Mouse (Mus musculus) midbrain, embryonic 14.5 days (tissue): ENCODE results near the gene Gm6583. TPM values are rescaled to one million over a fixed set of nuclear protein-coding genes. Genes with fewer than 3 reads are reported as not detected.
A peak's percentile ranks its signal among the peaks of the same experiment; 100 is the strongest.
"Not testable (repeated sequence)": the region's sequence is repeated elsewhere in the genome, so short reads cannot be mapped to it uniquely, and the experiment has no call there.

Experiments
- ATAC-seq: fragments of 200-750 bp; cut with Nextera tagmentation; 2 replicates; pipeline ENCODE4 v1.8.0; 2017; ENCODE audit warnings: moderate number of reproducible peaks, moderate library complexity; ENCODE audit not compliant: low FRiP score, low TSS enrichment
- DNase-seq: peaks from one replicate; pipeline ENCODE4 v3.0.0-alpha.2; 2015
- H3K27ac ChIP-seq: fragments of 300-500 bp; sonication (generic); replicated peaks from 2 replicates; pipeline ENCODE4 v1.5.1; 2014; ENCODE audit warnings: mild to moderate bottlenecking, low read depth, low read length, moderate library complexity
- H3K27me3 ChIP-seq: fragments of 300-500 bp; sonication (generic); 2 replicates; pipeline ENCODE4 v1.6.1; 2014; ENCODE audit warnings: low read length, control low read depth, mixed read lengths; ENCODE audit not compliant: control insufficient read depth, insufficient read depth
- H3K36me3 ChIP-seq: fragments of 300-500 bp; sonication (generic); 2 replicates; pipeline ENCODE4 v1.6.1; 2014; ENCODE audit warnings: low read length, control low read depth; ENCODE audit not compliant: control insufficient read depth, insufficient read depth
- H3K4me1 ChIP-seq: fragments of 300-500 bp; sonication (generic); 2 replicates; pipeline ENCODE4 v1.6.1; 2014; ENCODE audit warnings: mild to moderate bottlenecking, antibody characterized with exemption, low read length, control low read depth; ENCODE audit not compliant: control insufficient read depth, insufficient read depth
- H3K4me2 ChIP-seq: fragments of 300-500 bp; sonication (generic); 2 replicates; pipeline ENCODE4 v1.6.1; 2014; ENCODE audit warnings: mild to moderate bottlenecking, low read length, moderate library complexity
- H3K4me3 ChIP-seq: fragments of 300-500 bp; sonication (generic); replicated peaks from 2 replicates; pipeline ENCODE4 v1.5.1; 2014; ENCODE audit warnings: low read depth, low read length
- H3K9ac ChIP-seq: fragments of 300-500 bp; sonication (generic); replicated peaks from 2 replicates; pipeline ENCODE4 v1.6.1; 2014; ENCODE audit warnings: mild to moderate bottlenecking, low read length, moderate library complexity
- H3K9me3 ChIP-seq: fragments of 300-500 bp; sonication (generic); 2 replicates; pipeline ENCODE4 v1.6.1; 2016; ENCODE audit warnings: low read length, control low read depth, mixed read lengths; ENCODE audit not compliant: control insufficient read depth
- WGBS: fragments of 180-500 bp; shearing (Covaris S2); extraction: QIAGEN DNeasy Blood & Tissue Kit; methylation state at CpG from one replicate; pipeline ENCODE4 v1.1.7; 2014; 5-methylcytosine and 5-hydroxymethylcytosine counted together
- polyA plus RNA-seq: library from polyadenylated mRNA; unstranded; fragments of >200 nt; fragmentation: Nextera tagmentation; extraction: Ambion mirVana; gene quantifications from 2 replicates; pipeline ENCODE4 v1.2.1, GENCODE M21; 2014

Gm6583 gene
- polyA plus RNA-seq, 1 experiment from 2014 or later = 0.12 TPM

GRCm38 (mm10) chr5:112324637-112325545 is 30.9 kb downstream of the Gm6583 start:
- H3K9me3 ChIP-seq = no peaks in the 10 kb centered on the region
- H3K36me3 ChIP-seq = peaks cover 20% of the 10 kb centered on the region
- H3K4me2 ChIP-seq = peak overlapping the region; percentile 81
- 38% methylated on average over 24 of the region's 24 CpGs for WGBS
- ATAC-seq (no peak), DNase-seq (no peak)
- H3K9ac ChIP-seq = no peak overlapping the region
- H3K27ac ChIP-seq = no peak overlapping the region
- peaks cover 12% of the 10 kb centered on the region for H3K4me1 ChIP-seq
- no peaks in the 10 kb centered on the region for H3K27me3 ChIP-seq
- H3K4me3 ChIP-seq = no peak overlapping the region

GRCm38 (mm10) chr5:112323246-112323645 is 32.6 kb downstream of the Gm6583 start:
- Histone ChIP-seq H3K9ac (no peak overlapping the region), H3K9me3 (no peaks in the 10 kb centered on the region), H3K4me2 (no peak overlapping the region), H3K27ac (no peak overlapping the region), H3K36me3 (peaks cover 6% of the 10 kb centered on the region; the same call in 1 of the 2 replicates), H3K4me3 (no peak overlapping the region), H3K4me1 (peaks cover 12% of the 10 kb centered on the region), H3K27me3 (no peaks in the 10 kb centered on the region)
- WGBS = 93% methylated on average over 6 of the region's 6 CpGs
- DNase-seq = no peak
- no peak for ATAC-seq

- Histone ChIP-seq H3K9ac (no peak overlapping the region), H3K9me3 (no peaks in the 10 kb centered on the region), H3K4me3 (no peak overlapping the region), H3K27ac (no peak overlapping the region), H3K27me3 (no peaks in the 10 kb centered on the region), H3K36me3 (no peaks in the 10 kb centered on the region; the same call in 1 of the 2 replicates), H3K4me1 (0 out of 2 replicates have a peak, but pooled peaks cover 4% of the 10 kb centered on the region), H3K4me2 (no peak overlapping the region)
- 76% methylated on average over 4 of the region's 4 CpGs for WGBS
- DNase-seq (no peak), ATAC-seq (no peak)
These were observed 34.5 kb downstream of the Gm6583 start for GRCm38 (mm10) chr5:112321376-112321775.

- whole genome bisulfite sequencing = 77% methylated on average over 6 of the region's 6 CpGs
- H3K9me3 ChIP-seq = no peaks in the 10 kb centered on the region
These were observed 34.9 kb downstream of the Gm6583 start for GRCm38 (mm10) chr5:112320936-112321335.

GRCm38 (mm10) chr5:112320379-112320778 is 35.5 kb downstream of the Gm6583 start:
- Histone ChIP-seq H3K4me3 (no peak overlapping the region), H3K36me3 (peaks cover under 1% of the 10 kb centered on the region), H3K4me1 (0 out of 2 replicates have a peak, but pooled peaks cover 3% of the 10 kb centered on the region), H3K9ac (no peak overlapping the region), H3K27me3 (no peaks in the 10 kb centered on the region), H3K27ac (no peak overlapping the region), H3K4me2 (no peak overlapping the region), H3K9me3 (no peaks in the 10 kb centered on the region)
- ATAC-seq (no peak), DNase-seq (no peak)
- 75% methylated on average over 5 of the region's 5 CpGs for WGBS

More at GRCm38 (mm10) chr5:112320936-112321335, 34.9 kb downstream of the Gm6583 start:
- ATAC-seq (no peak), DNase-seq (no peak)
- Histone ChIP-seq H3K4me1 (0 out of 2 replicates have a peak, but pooled peaks cover 4% of the 10 kb centered on the region), H3K36me3 (no peaks in the 10 kb centered on the region; the same call in 1 of the 2 replicates), H3K4me3 (no peak overlapping the region), H3K27ac (no peak overlapping the region), H3K27me3 (no peaks in the 10 kb centered on the region), H3K9ac (no peak overlapping the region), H3K4me2 (no peak overlapping the region)

- not testable (repeated sequence) for H3K27me3 ChIP-seq, H3K36me3 ChIP-seq, H3K9me3 ChIP-seq, H3K4me1 ChIP-seq, H3K9ac ChIP-seq, H3K27ac ChIP-seq, H3K4me2 ChIP-seq, H3K4me3 ChIP-seq, ATAC-seq, DNase-seq
- WGBS = 70% methylated on average over 2 of the region's 2 CpGs
These were observed 36.5 kb downstream of the Gm6583 start for GRCm38 (mm10) chr5:112319343-112319742.

- H3K4me2 ChIP-seq = no peak overlapping the region
- no peaks in the 10 kb centered on the region for H3K9me3 ChIP-seq
- no peaks in the 10 kb centered on the region for H3K27me3 ChIP-seq
- DNase-seq = no peak
- H3K36me3 ChIP-seq = peaks cover 21% of the 10 kb centered on the region
- 61% methylated on average over 5 of the region's 5 CpGs for WGBS
- no peak overlapping the region for H3K4me3 ChIP-seq
- no peak overlapping the region for H3K27ac ChIP-seq
- H3K9ac ChIP-seq = no peak overlapping the region
- no peak for ATAC-seq
- no peaks in the 10 kb centered on the region for H3K4me1 ChIP-seq
These were observed 38.5 kb downstream of the Gm6583 start for GRCm38 (mm10) chr5:112317328-112317727.

GRCm38 (mm10) chr5:112316468-112316867 is 39.4 kb downstream of the Gm6583 start:
- peaks cover 24% of the 10 kb centered on the region for H3K36me3 ChIP-seq
- H3K9me3 ChIP-seq = no peaks in the 10 kb centered on the region
- no peak overlapping the region for H3K9ac ChIP-seq
- no peaks in the 10 kb centered on the region for H3K27me3 ChIP-seq
- H3K4me1 ChIP-seq = no peaks in the 10 kb centered on the region
- DNase-seq = no peak
- 55% methylated on average over 5 of the region's 5 CpGs for WGBS
- H3K4me3 ChIP-seq = no peak overlapping the region
- no peak overlapping the region for H3K27ac ChIP-seq
- no peak overlapping the region for H3K4me2 ChIP-seq
- no peak for ATAC-seq
